Mouse (Mus musculus) C2C12 (cell line): ENCODE measurements around the gene Tnnc2.

Experiments used
- CTCF ChIP-seq: IDR thresholded peaks from one replicate; pipeline ENCODE4 v1.5.1; 2011; ENCODE audit not compliant: control insufficient read depth, insufficient read depth, insufficient read length
- MAX ChIP-seq: IDR thresholded peaks from one replicate; pipeline ENCODE4 v1.6.1; 2011; ENCODE audit warnings: mild to moderate bottlenecking, control low read depth
- USF1 ChIP-seq: IDR thresholded peaks from one replicate; pipeline ENCODE4 v1.6.1; 2011; ENCODE audit warnings: low read depth, mild to moderate bottlenecking, control low read depth, moderate library complexity

- TF ChIP-seq CTCF (no peak), MAX (no peak), USF1 (no peak)
Measured at GRCm38 (mm10) chr2:164823969-164824368, 44.2 kb upstream of the Tnnc2 start.
